7 mouse cellular contexts compared by ENCODE assay signal in genomic region chr5:115326875-115327609, GRCm38 (mm10). TPM values are rescaled to one million over a fixed set of nuclear protein-coding genes. Genes with fewer than 3 reads are reported as not detected.
A peak's percentile ranks its signal among the peaks of the same experiment; 100 is the strongest.
DNase-seq lines count a peak whose midpoint lies in the region; ATAC-seq lines count a peak whose summit lies in the region.

TSS of gene Srsf9 (plus strand) at chr5:115327177.

- peaks cover 13% of the 10 kb centered on the region for H3K36me3 ChIP-seq in intestine, embryonic 16.5 days (ENCODE audit: control insufficient read depth, insufficient read depth, low read length)
- peaks cover 8% of the 10 kb centered on the region; the same call in 1 of the 2 replicates for H3K36me3 ChIP-seq in midbrain, embryonic 11.5 days (ENCODE audit: control insufficient read depth, insufficient read depth, low read length)

- ATAC-seq in intestine, embryonic 16.5 days, result peak; percentile 96
- ATAC-seq in midbrain, embryonic 11.5 days (ENCODE audit: low FRiP score), result peak; percentile 95

- no peaks in the 10 kb centered on the region for H3K9me3 ChIP-seq in intestine, embryonic 16.5 days (ENCODE audit: control insufficient read depth, low read length)
- H3K9me3 ChIP-seq in midbrain, embryonic 11.5 days (ENCODE audit: control insufficient read depth, low read length), result no peaks in the 10 kb centered on the region

- WGBS in intestine, embryonic 16.5 days, result 0% methylated on average over 71 of the region's 97 CpGs
- whole genome bisulfite sequencing in midbrain, embryonic 11.5 days, result 1% methylated on average over 79 of the region's 97 CpGs

- peaks cover 12% of the 10 kb centered on the region for H3K4me1 ChIP-seq in intestine, embryonic 16.5 days (ENCODE audit: control insufficient read depth, insufficient read depth, low read length)
- peaks cover 20% of the 10 kb centered on the region for H3K4me1 ChIP-seq in midbrain, embryonic 11.5 days (ENCODE audit: control insufficient read depth, insufficient read depth, low read length)

- intact Hi-C loops in gastrocnemius, postnatal 36 days (cut with DNase I), result loop anchor here (1.0 kb wide), 1 partner anchor 27 kb away; the partner anchor contains the start of gene Dynll1
- intact Hi-C loops in left cerebral cortex, postnatal 36 days (cut with DNase I), result loop anchor here (1.0 to 2.0 kb wide), 3 partner anchors 8 to 26 kb away; partner anchors contain the start of genes Dynll1, Gatc and Triap1

- H3K9ac ChIP-seq in intestine, embryonic 16.5 days (ENCODE audit: low read depth, low read length), result peak within 1 kb of the TSS; percentile 92
- H3K9ac ChIP-seq in midbrain, embryonic 11.5 days (ENCODE audit: low read length), result peak within 1 kb of the TSS; percentile 95

- no peaks in the 10 kb centered on the region for H3K27me3 ChIP-seq in intestine, embryonic 16.5 days (replicated peaks; ENCODE audit: control insufficient read depth, insufficient read depth, low read length)
- H3K27me3 ChIP-seq in midbrain, embryonic 11.5 days (ENCODE audit: control insufficient read depth, insufficient read depth, low read length), result no peaks in the 10 kb centered on the region

- peak within 1 kb of the TSS; percentile 99 for H3K4me3 ChIP-seq in intestine, embryonic 16.5 days (ENCODE audit: low read length)
- peak within 1 kb of the TSS; percentile 98 for H3K4me3 ChIP-seq in midbrain, embryonic 11.5 days (ENCODE audit: low read depth, low read length)

- peak within 1 kb of the TSS; percentile 80 for H3K4me2 ChIP-seq in intestine, embryonic 16.5 days (ENCODE audit: low read depth, low read length)
- peak within 1 kb of the TSS; percentile 82 for H3K4me2 ChIP-seq in midbrain, embryonic 11.5 days

- peak within 1 kb of the TSS; percentile 87 for H3K27ac ChIP-seq in intestine, embryonic 16.5 days (ENCODE audit: low read length)
- H3K27ac ChIP-seq in midbrain, embryonic 11.5 days (ENCODE audit: low read depth, low read length), result peak within 1 kb of the TSS; percentile 86

- peak; percentile 96 to 98 for DNase-seq in adrenal gland, adult 18-20 months (ENCODE audit: low spot score in 2 of 2)
- DNase-seq in embryo, embryonic 11 days, result peak; percentile 97
- peak; percentile 92 to 95 for DNase-seq in gastrocnemius, postnatal 36 days
- peak; percentile 94 to 95 for DNase-seq in left cerebral cortex, postnatal 36 days (ENCODE audit: low spot score in 2 of 2)
- peak; percentile 100 for DNase-seq in midbrain, embryonic 11.5 days (ENCODE audit: low spot score, missing footprints)
- DNase-seq in skeletal muscle tissue, adult 2 months (ENCODE audit: low read depth, low spot score), result peak; percentile 92

RNA-seq across cellular contexts. Expression of gene Srsf9, which starts in this region (rescaled TPM):
- total RNA-seq in adrenal gland, adult 18-20 months (2021), result 10 to 100 TPM; 67.0 to 70.1 TPM
- 10 to 100 TPM; 10.7 to 11.0 TPM for total RNA-seq in gastrocnemius, postnatal 36 days (2021)
- polyA plus RNA-seq in intestine, embryonic 16.5 days (2015; fragmentation: Nextera tagmentation; extraction: Ambion mirVana), result 67.9 and 121 TPM in 2 replicates
- 10 to 100 TPM; 62.5 to 70.6 TPM for total RNA-seq in left cerebral cortex, postnatal 36 days (2021)
- 362 and 376 TPM in 2 replicates for polyA plus RNA-seq in midbrain, embryonic 11.5 days (2014; fragmentation: Nextera tagmentation; extraction: Ambion mirVana)

Comparison
In these comparisons a context has a peak if more than half of its experiments do, and no peak if none do; other contexts are left out.
1. Peak in every context shown above with its lines: DNase-seq, ATAC-seq, H3K4me3 ChIP-seq and H3K27ac ChIP-seq.
2. RNA of gene Srsf9 (total RNA-seq): 62.5 to 70.6 TPM in left cerebral cortex, postnatal 36 days and 67.0 to 70.1 TPM in adrenal gland, adult 18-20 months; 10.7 to 11.0 TPM in gastrocnemius, postnatal 36 days; every median in the first group is over 4 times any median in the second.